Mouse (Mus musculus): ENCODE data around the gene Spink4. TPM values are rescaled to one million over a fixed set of nuclear protein-coding genes. Genes with fewer than 3 reads are reported as not detected.
A peak's percentile ranks its signal among the peaks of the same experiment; 100 is the strongest.
"Not testable (repeated sequence)": the region's sequence is repeated elsewhere in the genome, so short reads cannot be mapped to it uniquely, and the experiment has no call there.

Gene Spink4
- total RNA-seq, 2 experiments from 2014 or later = not detected

DNA sequence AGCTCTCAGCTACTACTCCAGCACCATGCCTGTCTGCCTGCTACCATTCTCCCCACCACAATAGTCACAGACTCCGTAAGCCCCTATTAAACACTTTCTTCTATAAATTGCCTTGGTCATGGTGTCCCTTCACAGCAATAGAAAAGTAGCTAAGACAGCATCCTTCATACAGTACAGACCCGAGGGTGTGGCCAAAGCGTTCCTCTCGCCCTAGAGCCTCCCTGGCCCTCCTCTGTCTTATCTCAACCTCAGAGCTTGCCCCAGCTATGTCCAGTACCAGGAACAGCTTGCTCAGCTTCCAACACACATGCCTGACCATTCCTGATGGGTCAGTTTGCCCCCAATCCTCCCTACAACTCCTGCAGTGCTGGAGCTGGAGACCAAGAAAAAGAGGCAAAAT is 19.2 kb upstream of the Spink4 start:
- no peak for DNase-seq (ENCODE audit: low spot score)

DNA sequence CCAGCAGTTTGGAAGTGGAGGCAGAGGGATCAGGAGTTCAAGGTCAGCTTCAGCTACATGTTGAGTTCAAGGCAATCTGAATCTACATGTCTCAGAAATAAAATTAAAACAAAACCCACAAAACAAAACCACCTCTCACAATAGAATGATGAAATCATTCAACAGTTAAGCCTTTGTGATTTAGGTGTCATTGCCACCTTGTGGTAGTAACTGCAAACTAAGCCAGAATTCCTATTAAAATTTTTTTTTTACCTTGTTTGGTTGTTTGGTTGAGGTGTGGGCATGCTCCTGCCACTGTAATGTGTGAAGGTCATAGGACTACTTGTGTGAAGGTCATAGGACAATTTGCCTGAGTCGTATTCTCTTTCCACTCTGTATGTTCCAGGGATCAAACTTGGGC is 13.6 kb upstream of the Spink4 start:
- peak; percentile 25 for DNase-seq (ENCODE audit: low spot score)

DNA sequence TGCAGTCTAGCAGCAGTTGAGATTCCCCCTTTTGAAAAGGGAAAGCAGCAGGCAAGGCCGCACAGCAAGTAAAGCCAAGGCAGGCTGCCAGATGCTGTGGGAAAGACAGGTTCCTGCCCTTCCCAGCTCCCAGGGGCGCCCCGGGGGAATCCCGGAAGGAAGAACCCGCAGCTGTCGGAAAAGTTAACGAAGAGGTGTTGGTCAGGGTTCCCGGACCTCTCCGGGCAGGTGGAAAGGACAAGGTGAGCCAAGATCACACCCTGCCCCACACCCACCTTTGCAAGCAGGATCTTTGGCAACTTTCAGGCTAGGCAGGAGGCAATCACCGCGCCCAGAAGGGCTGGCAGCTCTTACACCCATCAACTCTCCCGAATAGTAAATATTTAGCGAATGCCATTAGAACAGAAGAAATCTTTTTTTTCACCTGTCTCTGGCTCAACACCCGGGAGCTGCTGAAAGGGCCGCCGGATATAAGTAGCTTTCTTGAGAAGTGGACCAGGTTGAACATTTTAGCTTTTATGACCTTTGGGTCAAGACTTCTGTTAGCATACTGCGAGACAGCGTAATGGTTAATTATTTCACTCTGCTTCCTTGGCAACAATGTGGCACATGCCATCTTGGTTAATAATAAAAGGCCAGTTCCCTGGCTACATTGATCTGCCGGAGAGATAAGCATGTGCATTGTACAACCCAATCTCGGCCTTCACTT is 11.4 kb upstream of the Spink4 start:
- DNase-seq (ENCODE audit: low spot score) = no peak

- no peak for DNase-seq (ENCODE audit: low spot score)
Observed at GRCm38 (mm10) chr4:40914287-40914867, 5.5 kb upstream of the Spink4 start.

- DNase-seq (ENCODE audit: low spot score) = no peak
Observed at GRCm38 (mm10) chr4:40915947-40916346, 3.9 kb upstream of the Spink4 start.

GRCm38 (mm10) chr4:40916592-40917155 is 3.2 kb upstream of the Spink4 start:
- DNase-seq (ENCODE audit: low spot score) = no peak

GRCm38 (mm10) chr4:40920576-40920975 is 724 bp downstream of the Spink4 start:
- no peak for DNase-seq (ENCODE audit: low spot score)

DNA sequence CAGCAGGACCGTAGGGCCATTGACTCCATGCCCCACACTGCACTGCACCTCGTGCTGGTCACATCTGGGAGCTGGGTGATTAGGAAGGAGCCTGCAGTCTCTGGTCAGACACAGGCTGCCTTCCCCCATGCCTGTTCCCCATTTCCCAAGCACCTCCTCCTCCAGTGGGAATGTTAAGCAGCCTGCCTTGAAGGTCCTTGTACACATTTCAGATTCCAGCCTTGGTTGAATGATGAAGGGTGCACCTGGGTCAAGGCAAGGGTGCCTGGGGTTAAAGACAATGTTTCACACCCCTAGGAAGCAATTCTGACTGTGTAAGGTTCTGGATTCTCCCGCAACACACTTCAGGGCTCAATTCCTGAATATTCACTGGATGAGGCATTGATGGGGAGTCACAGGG is 1.4 kb downstream of the Spink4 start:
- no peak for DNase-seq (ENCODE audit: low spot score)

DNA sequence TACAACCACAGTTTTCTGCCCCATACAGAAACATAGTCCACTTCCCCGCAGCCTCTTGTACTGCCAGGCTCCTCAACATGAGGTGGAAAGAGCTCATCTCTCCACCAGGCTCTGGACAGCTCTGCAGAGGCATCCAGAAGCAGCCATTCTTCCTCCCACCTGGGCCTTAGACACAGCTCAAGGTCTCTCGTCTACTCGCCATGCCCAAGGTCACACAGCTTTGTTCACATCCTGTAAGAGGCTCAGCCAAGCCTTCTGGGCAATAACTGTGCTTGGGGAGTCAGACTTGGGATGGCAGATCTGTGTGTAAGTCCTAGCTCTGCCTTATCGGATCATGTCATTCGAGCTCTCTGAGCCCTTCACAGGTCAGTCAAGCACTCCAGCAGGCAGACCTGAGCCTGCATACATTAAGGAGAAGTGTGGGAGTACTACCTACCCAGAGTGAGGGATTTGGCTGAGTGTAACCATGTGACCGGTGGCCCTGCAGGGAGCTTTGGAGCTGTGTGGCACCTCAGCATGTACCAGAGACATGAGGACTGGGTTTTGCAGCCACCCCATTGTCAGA is 3.3 kb downstream of the Spink4 start:
- DNase-seq (ENCODE audit: low spot score) = no peak

DNA sequence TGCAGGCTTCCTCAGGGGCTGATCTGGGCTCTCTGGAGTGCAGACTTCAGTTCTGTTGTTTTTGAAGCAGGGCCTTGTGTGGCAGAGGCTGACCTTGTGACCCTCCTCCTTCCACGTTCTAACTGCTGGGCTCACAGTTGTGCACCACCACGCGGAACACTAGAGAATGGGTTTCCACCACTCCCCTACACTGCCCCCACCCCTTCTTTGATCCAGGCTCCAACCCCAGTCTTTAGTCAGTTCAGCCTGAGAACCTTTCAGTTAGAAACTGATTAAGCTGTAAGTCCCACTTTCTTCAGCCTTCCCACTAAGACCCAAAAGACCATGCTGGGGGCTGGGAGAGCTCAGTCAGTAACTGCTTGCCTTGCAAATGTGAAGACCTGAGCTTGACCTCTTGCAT is 5.7 kb downstream of the Spink4 start:
- no peak for DNase-seq (ENCODE audit: low spot score)

DNA sequence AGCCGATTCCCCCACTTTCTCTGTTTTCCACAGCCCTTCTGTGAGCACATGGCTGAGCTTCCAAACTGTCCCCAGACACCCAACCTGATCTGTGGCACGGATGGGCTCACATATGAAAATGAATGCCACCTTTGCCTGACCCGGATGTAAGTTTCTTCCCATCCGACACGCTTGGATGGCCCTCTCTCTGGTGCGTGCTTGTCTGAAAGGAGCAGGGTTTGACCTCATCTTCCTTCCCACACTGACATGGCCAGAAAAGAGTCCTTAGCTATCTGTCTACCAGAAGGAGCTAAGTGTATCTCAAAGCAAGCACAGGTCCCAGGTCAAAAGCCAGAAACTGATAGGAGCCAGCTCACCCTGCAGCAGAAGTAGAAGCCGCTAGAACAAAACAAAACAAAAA is 9.2 kb downstream of the Spink4 start:
- DNase-seq (ENCODE audit: low spot score) = no peak

GRCm38 (mm10) chr4:40933694-40934093 is 13.8 kb downstream of the Spink4 start:
- DNase-seq (ENCODE audit: low spot score) = no peak

- DNase-seq (ENCODE audit: low spot score) = not testable (repeated sequence)
Observed at GRCm38 (mm10) chr4:40934369-40934768, 14.5 kb downstream of the Spink4 start.

DNA sequence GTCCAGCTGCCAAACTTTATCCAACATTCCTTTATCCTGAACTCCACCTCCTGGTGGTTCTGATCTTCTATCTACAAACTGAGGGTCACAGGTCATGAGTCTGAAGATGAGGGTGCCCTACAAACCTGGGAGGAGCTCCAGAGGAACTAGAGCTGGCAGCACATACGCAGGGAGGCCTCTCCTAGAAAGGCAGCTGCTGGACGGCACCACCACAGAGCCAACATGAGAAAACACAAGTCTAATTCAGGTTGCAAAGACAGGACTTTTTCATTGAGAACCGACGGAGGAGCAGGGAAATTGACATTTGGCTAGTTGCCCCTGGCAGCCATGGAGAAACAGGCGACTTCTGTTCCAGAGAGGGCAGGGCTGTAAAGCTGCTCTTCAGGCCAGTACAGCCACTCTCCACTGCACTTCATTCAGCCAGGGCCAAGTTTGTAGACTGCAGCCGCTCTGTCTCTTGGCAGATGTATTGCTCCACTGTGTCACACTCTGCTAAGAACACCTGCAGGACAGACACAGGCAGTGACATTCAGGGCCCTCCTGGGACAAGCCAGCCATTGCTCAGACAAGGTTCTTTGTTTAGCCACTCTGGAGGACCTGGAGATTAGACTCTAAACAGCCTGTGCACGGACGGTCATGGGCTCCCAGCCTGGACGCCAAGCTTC is 16.5 kb downstream of the Spink4 start:
- DNase-seq (ENCODE audit: low spot score) = peak; percentile 21

DNA sequence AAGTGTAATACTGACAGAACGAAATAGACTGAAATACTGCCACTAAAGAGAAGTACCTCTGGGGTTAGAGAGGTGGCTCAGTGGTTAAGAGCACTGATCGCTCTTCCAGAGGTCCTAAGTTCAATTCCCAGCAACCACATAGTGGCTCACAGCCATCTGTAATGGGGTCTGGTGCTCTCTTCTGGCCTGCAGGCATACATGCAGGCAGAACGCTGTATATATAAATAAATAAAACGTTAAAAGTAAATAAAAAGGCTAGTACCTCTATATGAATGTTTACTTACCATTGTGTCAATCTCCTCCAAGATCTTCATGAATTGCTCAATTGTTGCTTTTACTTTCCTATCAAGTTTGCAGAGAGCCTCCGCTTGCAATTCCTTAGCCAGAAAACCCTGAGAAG is 18.9 kb downstream of the Spink4 start:
- DNase-seq (ENCODE audit: low spot score) = no peak

GRCm38 (mm10) chr4:40943651-40944050 is 23.8 kb downstream of the Spink4 start:
- no peak for DNase-seq (ENCODE audit: low spot score)

DNA sequence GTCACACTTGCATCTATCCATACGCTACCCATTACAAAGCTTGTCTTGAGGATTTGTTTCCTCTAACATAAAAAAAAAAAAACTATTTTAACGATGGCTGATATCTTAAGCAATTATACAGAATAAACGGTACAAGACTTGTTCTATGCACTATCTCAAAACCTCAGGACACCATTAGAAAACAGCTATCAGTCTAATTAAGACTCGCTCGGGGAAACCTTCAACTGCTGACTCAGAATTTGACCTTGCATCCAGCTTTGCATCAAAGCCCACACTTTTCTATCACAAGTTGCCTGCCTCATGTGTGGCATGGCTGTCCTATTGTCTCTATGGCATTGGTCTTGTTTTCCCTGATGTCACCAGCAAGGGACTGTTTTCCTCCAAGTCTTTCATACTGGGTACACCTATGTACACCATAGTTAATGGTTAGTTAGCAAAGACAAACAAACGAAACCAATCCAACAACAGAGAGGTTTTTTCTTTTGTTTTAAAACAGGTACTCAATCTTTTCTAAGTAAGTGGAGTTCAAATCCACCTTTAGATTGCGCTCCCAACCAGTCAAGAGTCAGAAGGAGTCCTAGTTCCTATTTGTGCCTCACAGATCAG is 26.8 kb downstream of the Spink4 start:
- DNase-seq (ENCODE audit: low spot score) = no peak

DNA sequence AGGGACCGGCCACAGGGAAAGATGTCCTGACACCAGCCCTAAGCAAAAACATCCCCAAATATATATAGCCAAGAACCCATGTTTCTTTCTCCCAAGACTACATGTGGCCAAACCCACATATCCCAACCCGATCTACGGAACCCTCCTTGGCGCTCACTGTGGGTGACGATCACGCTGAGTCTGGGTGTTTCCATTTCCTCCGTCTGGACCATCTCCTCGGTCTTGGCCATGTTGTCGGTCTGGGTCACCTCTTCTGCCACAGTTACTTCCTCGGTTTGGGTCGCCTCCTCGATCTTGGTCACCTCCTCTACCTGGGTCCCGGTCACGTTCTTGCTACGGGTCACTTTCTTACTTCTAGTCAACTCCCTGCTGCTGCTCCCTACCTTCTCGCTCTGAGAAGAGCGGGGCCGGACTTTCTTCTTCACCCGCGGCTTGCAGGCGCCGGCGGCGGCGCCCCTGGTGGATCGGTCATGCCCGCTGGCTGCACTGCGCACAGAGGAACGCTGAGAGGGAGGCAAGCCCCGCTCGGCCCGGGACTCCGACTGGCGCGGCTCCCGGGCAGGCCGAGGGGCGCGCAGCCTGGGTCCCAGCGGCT is 27.8 kb downstream of the Spink4 start:
- DNase-seq (ENCODE audit: low spot score) = no peak

GRCm38 (mm10) chr4:40948160-40948708 is 28.4 kb downstream of the Spink4 start, which contains the start of the genes Bag1 and Chmp5:
Gene Bag1, minus strand, starts transcription at chr4:40948294.
Gene Chmp5, plus strand, starts transcription at chr4:40948407.
- DNase-seq (ENCODE audit: low spot score) = peak; percentile 99

- DNase-seq (ENCODE audit: low spot score) = peak; percentile 15
Observed at GRCm38 (mm10) chr4:40953521-40953920, 33.7 kb downstream of the Spink4 start.

- no peak for DNase-seq (ENCODE audit: low spot score)
Observed at GRCm38 (mm10) chr4:40955942-40956341, 36.1 kb downstream of the Spink4 start.
